Mouse (Mus musculus) liver, postnatal 0 days (tissue): ENCODE measurements around the gene Gkn2.

ENCODE experiments used
- CTCF ChIP-seq: sonication (generic); IDR thresholded peaks from 2 replicates; pipeline ENCODE4 v1.5.1; 2016; ENCODE audit warnings: antibody characterized with exemption, low read depth
- EP300 ChIP-seq: IDR thresholded peaks from 2 replicates; pipeline ENCODE4 v1.6.1; 2016; ENCODE audit warnings: antibody characterized with exemption, low read depth, mild to moderate bottlenecking

GRCm38 (mm10) chr6:87394783-87395182 is 21.6 kb downstream of the Gkn2 start:
- TF ChIP-seq EP300, result no peak
- no peak for TF ChIP-seq CTCF
